Mouse (Mus musculus) C2C12 (cell line): ENCODE data around the gene Wwox. TPM values are rescaled to one million over a fixed set of nuclear protein-coding genes. Genes with fewer than 3 reads are reported as not detected.

ENCODE experiments used
- H3K27me3 ChIP-seq: one replicate; pipeline ENCODE4 v1.6.1; 2011; ENCODE audit not compliant: control insufficient read depth, insufficient read depth, insufficient read length
- H3K36me3 ChIP-seq: one replicate; pipeline ENCODE4 v1.6.1; 2011; ENCODE audit not compliant: control insufficient read depth, insufficient read depth
- H3K4me3 ChIP-seq: one replicate; pipeline ENCODE4 v1.5.1; 2011; ENCODE audit warnings: mild to moderate bottlenecking, control low read depth; ENCODE audit not compliant: poor library complexity, insufficient read depth, severe bottlenecking
- H3K79me2 ChIP-seq: one replicate; pipeline ENCODE4 v1.6.1; 2011; ENCODE audit not compliant: control insufficient read depth, insufficient read depth
- H3K79me3 ChIP-seq: one replicate; pipeline ENCODE4 v1.6.1; 2011; ENCODE audit warnings: low read depth, control low read depth
- H3ac ChIP-seq: one replicate; pipeline ENCODE3; 2011; ENCODE audit warnings: low read depth; ENCODE audit not compliant: control insufficient read depth, insufficient read length
- CEBPB ChIP-seq: IDR thresholded peaks from one replicate; pipeline ENCODE4 v1.6.1; 2011; ENCODE audit warnings: low read depth, mild to moderate bottlenecking, control low read depth, moderate library complexity
- CTCF ChIP-seq: IDR thresholded peaks from one replicate; pipeline ENCODE4 v1.5.1; 2011; ENCODE audit not compliant: control insufficient read depth, insufficient read depth, insufficient read length
- FOSL1 ChIP-seq: IDR thresholded peaks from one replicate; pipeline ENCODE4 v1.8.0; 2011; ENCODE audit warnings: mild to moderate bottlenecking, low read length; ENCODE audit not compliant: poor library complexity, insufficient read depth, severe bottlenecking
- MAX ChIP-seq: IDR thresholded peaks from one replicate; pipeline ENCODE4 v1.6.1; 2011; ENCODE audit warnings: mild to moderate bottlenecking, control low read depth
- MYOD1 ChIP-seq: IDR thresholded peaks from one replicate; pipeline ENCODE4 v1.6.1; 2011; ENCODE audit warnings: low read depth; ENCODE audit not compliant: control insufficient read depth, insufficient read length
- MYOG ChIP-seq: IDR thresholded peaks from one replicate; pipeline ENCODE4 v1.6.1; 2011; ENCODE audit not compliant: control insufficient read depth, insufficient read length; ENCODE audit errors: extremely low read depth
- USF1 ChIP-seq: IDR thresholded peaks from one replicate; pipeline ENCODE4 v1.6.1; 2011; ENCODE audit warnings: low read depth, mild to moderate bottlenecking, control low read depth, moderate library complexity
- polyA plus RNA-seq: library from polyadenylated mRNA; unstranded; fragments of >200 nt; fragmentation: generic; extraction: Trizol; gene quantifications from one replicate; pipeline ENCODE4 v1.2.1, GENCODE M21; 2012; ENCODE audit warnings: missing spikeins

Gene Wwox
- polyA plus RNA-seq, 1 experiment, result 3.7 TPM

DNA sequence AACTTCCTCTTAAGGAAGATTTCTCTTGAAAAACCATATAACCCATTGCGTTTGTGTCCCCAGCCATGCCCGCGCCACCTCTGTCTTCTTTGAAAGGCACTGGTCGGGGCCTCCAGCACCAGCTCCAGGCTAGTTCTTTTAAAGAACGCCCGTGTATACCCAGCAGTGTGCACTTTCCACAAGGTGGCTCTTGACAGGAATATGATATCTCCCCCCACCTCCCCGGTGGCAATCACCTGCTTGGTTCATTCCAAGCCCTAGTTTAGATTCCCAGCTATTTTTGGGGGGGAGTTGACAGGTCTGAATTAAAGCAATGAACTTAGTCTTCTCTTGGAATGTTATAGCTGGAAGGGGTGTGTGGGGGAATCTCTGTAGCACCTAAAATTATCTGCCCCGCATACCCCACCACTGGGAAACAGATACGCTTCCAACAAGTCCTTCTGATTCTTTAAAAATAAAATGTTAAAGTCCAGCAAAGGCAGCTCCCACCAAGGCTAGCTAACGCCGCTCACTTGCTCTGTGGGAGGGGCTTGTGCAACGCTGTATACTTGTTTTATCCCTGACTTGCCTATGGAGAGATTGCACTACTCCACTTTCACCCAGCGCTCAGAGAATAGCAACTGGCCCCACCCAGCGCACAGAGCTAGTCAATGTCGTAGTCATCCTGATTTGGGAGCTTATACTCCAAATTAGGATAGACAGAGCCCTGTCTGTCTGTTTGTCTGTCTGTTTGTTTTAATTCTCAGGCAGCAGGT is 538.9 kb downstream of the Wwox start:
- H3K36me3 ChIP-seq, result no peaks in the 10 kb centered on the region
- no peaks in the 10 kb centered on the region for H3K27me3 ChIP-seq
- no peaks in the 10 kb centered on the region for H3K79me2 ChIP-seq
- H3K4me3 ChIP-seq, result no peak overlapping the region
- no peaks in the 10 kb centered on the region for H3K79me3 ChIP-seq
- no peak overlapping the region for H3ac ChIP-seq
- TF ChIP-seq FOSL1 (no peak), CEBPB (no peak), MYOD1 (no peak), MYOG (no peak), CTCF (no peak), USF1 (no peak), MAX (no peak)

DNA sequence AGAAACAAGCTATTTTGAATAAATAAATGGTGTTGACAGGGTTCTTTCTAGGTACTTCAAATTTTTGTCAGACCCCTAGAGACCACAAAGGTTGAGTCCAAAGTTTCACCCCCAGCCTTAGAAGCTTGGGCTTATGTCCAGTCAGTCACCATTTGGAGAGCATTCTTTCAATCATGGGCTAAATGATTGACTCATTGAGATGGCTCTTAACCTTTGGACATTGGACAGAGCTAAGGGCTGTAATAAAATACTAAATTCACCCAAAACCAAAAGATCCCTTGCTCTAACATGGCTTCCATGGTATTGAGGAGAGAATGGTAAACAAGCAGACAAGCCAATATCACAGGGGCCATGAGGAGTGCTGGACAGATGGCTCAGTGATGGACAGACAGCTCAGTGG is 540.2 kb downstream of the Wwox start:
- no peaks in the 10 kb centered on the region for H3K79me2 ChIP-seq
- no peaks in the 10 kb centered on the region for H3K27me3 ChIP-seq
- no peaks in the 10 kb centered on the region for H3K79me3 ChIP-seq
- no peak for TF ChIP-seq MYOG
- TF ChIP-seq MYOD1, result no peak
- TF ChIP-seq CEBPB, result no peak
- no peak for TF ChIP-seq FOSL1
- TF ChIP-seq MAX, result no peak
- TF ChIP-seq USF1, result no peak
- no peak for TF ChIP-seq CTCF
- no peak overlapping the region for H3ac ChIP-seq
- H3K4me3 ChIP-seq, result no peak overlapping the region
- H3K36me3 ChIP-seq, result no peaks in the 10 kb centered on the region

DNA sequence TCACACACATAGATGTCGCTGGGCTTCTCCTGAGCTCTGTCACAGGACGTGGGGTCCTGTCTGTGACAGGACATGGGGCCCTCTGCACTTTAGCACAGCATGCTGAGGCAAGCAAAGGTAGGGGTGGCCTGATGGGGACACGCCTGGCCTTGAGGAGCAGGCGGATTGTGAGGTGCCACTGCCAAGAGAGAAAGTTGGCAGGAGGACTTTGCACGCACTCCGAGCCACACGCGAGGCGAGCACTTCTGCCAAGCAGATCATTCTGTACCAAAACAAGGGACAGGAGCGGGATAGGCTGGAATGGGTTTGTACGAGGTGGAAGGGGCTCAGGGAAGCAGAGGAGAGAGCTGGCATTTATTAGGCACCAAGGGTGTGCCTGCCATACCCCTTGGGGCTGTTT is 543.3 kb downstream of the Wwox start:
- no peaks in the 10 kb centered on the region for H3K36me3 ChIP-seq
- no peak for TF ChIP-seq MAX
- no peak for TF ChIP-seq CTCF
- TF ChIP-seq MYOD1, result no peak
- TF ChIP-seq USF1, result no peak
- no peak for TF ChIP-seq CEBPB
- TF ChIP-seq FOSL1, result no peak
- H3K79me2 ChIP-seq, result no peaks in the 10 kb centered on the region
- no peaks in the 10 kb centered on the region for H3K79me3 ChIP-seq
- no peaks in the 10 kb centered on the region for H3K27me3 ChIP-seq
- H3ac ChIP-seq, result no peak overlapping the region
- no peak overlapping the region for H3K4me3 ChIP-seq

DNA sequence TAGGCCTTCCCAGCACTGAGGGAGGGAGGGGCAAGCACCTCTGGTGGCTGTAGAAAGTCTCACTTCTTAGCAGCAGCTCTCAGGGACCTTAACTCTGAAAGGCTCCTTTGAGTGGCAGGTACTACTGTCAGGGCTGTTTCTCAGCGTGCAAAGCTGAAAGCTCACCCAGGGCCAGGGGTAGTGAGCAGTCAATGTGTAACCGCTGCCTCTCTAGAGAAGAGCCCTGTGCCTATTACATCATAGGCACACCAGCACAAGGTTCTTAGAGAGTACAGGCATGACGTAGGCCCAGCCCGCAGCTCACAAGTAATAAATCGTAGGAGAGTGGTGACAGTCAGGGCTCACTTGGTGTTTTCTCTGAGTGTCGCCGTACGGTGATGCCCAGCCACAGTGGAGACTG is 545.0 kb downstream of the Wwox start:
- Histone ChIP-seq H3K36me3 (no peaks in the 10 kb centered on the region), H3ac (no peak overlapping the region), H3K79me2 (no peaks in the 10 kb centered on the region), H3K27me3 (no peaks in the 10 kb centered on the region), H3K79me3 (no peaks in the 10 kb centered on the region), H3K4me3 (no peak overlapping the region)
- TF ChIP-seq CEBPB, result no peak
- no peak for TF ChIP-seq USF1
- no peak for TF ChIP-seq MYOG

DNA sequence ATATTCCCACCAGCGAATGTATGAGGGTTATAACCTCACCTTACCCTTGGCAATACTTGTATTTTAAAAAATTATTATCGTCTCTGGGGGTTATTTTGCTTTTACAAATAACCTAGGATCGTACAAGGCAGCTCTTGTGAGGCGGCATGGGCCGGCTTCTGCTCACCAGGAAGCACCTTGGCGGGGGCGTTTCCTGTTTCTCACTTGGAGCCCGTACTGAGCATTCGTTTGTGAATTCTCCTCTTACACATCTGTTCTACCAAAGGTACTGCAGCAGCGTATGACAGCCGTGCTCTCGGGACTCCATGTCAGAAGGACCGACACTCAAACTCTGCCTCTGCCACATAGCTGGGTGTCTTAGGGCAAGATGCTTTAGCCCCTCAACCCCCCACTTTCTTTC is 546.5 kb downstream of the Wwox start:
- H3ac ChIP-seq, result no peak overlapping the region
- no peaks in the 10 kb centered on the region for H3K27me3 ChIP-seq
- H3K36me3 ChIP-seq, result no peaks in the 10 kb centered on the region
- no peaks in the 10 kb centered on the region for H3K79me2 ChIP-seq
- H3K4me3 ChIP-seq, result no peak overlapping the region
- no peaks in the 10 kb centered on the region for H3K79me3 ChIP-seq
- TF ChIP-seq MAX (no peak), USF1 (no peak), CTCF (no peak), MYOD1 (no peak), CEBPB (no peak), MYOG (no peak), FOSL1 (no peak)

DNA sequence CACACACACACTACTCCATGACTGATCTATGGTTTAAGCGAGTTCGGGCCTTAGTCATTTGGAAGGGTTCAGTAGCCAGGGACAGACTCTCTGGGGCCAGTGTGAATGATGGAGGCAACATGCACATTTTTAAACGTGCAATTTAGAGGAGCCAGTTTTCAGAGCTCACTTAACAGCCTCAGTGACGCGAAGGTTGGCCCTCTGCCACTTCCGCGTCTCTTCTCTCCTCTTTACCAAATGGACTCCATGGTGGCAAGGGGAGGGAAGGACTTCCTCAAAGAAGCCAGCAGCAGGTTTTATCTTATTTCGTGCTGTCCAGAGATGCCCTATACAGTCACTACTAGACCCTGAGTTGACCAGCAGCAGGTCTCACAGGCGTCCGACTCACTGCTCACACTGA is 547.5 kb downstream of the Wwox start:
- Histone ChIP-seq H3K79me2 (no peaks in the 10 kb centered on the region), H3K27me3 (no peaks in the 10 kb centered on the region), H3K36me3 (no peaks in the 10 kb centered on the region), H3K79me3 (no peaks in the 10 kb centered on the region), H3ac (no peak overlapping the region), H3K4me3 (no peak overlapping the region)
- TF ChIP-seq MYOG, result no peak
- TF ChIP-seq USF1, result no peak
- no peak for TF ChIP-seq MYOD1
- no peak for TF ChIP-seq CTCF
- TF ChIP-seq CEBPB, result no peak
- TF ChIP-seq FOSL1, result no peak
- TF ChIP-seq MAX, result no peak
